Comparison of ENCODE assay signal across 8 mouse cellular contexts in genomic region chr13:111788882-111789281, GRCm38 (mm10). TPM values are rescaled to one million over a fixed set of nuclear protein-coding genes. Genes with fewer than 3 reads are reported as not detected.
DNase-seq lines count a peak whose midpoint lies in the region; ATAC-seq and TF ChIP-seq lines count a peak whose summit lies in the region.

No protein-coding gene starts in this region.

- peaks cover 20% of the 10 kb centered on the region for H3K79me2 ChIP-seq in heart, adult 2 months (replicated peaks; ENCODE audit: control insufficient read depth, insufficient read depth, low read length)

- 23% methylated on average over 9 of the region's 9 CpGs for WGBS in heart, adult 2 months
- 29% methylated on average over 9 of the region's 9 CpGs for WGBS in lung, postnatal 0 days
- WGBS in intestine, embryonic 16.5 days = 55% methylated on average over 9 of the region's 9 CpGs
- WGBS in neural tube, embryonic 15.5 days = 72% methylated on average over 9 of the region's 9 CpGs

- no peaks in the 10 kb centered on the region for H3K27me3 ChIP-seq in heart, adult 2 months (ENCODE audit: control insufficient read depth, insufficient read depth, low read length)
- H3K27me3 ChIP-seq in lung, postnatal 0 days (replicated peaks; ENCODE audit: insufficient read depth, low read length) = no peaks in the 10 kb centered on the region
- no peaks in the 10 kb centered on the region for H3K27me3 ChIP-seq in intestine, embryonic 16.5 days (replicated peaks; ENCODE audit: control insufficient read depth, insufficient read depth, low read length)
- no peaks in the 10 kb centered on the region for H3K27me3 ChIP-seq in neural tube, embryonic 15.5 days (replicated peaks)

- H3K4me2 ChIP-seq in lung, postnatal 0 days (replicated peaks; ENCODE audit: low read depth, low read length) = peak overlapping the region; percentile 42
- peak overlapping the region; percentile 32 for H3K4me2 ChIP-seq in intestine, embryonic 16.5 days (ENCODE audit: low read depth, low read length)
- no peak overlapping the region for H3K4me2 ChIP-seq in neural tube, embryonic 15.5 days

- H3K9me3 ChIP-seq in lung, postnatal 0 days (ENCODE audit: low read length) = no peaks in the 10 kb centered on the region
- no peaks in the 10 kb centered on the region for H3K9me3 ChIP-seq in intestine, embryonic 16.5 days (ENCODE audit: control insufficient read depth, low read length)
- H3K9me3 ChIP-seq in neural tube, embryonic 15.5 days (replicated peaks) = no peaks in the 10 kb centered on the region

- peak; percentile 11; the same call in 1 of the 2 replicates for ATAC-seq in lung, postnatal 0 days
- peak; percentile 11; the same call in 1 of the 2 replicates for ATAC-seq in intestine, embryonic 16.5 days
- 0 out of 2 replicates have a peak, but pooled peaks have one; percentile 15 for ATAC-seq in neural tube, embryonic 15.5 days (ENCODE audit: low FRiP score)

- H3K9ac ChIP-seq in heart, adult 2 months (ENCODE audit: low read depth, low read length) = peak overlapping the region; percentile 48
- no peak overlapping the region for H3K9ac ChIP-seq in lung, postnatal 0 days (replicated peaks; ENCODE audit: low read depth)
- H3K9ac ChIP-seq in intestine, embryonic 16.5 days (ENCODE audit: low read depth, low read length) = 0 out of 2 replicates have a peak overlapping the region, but pooled peaks have one; percentile 51
- no peak overlapping the region for H3K9ac ChIP-seq in neural tube, embryonic 15.5 days (replicated peaks)

- H3K4me1 ChIP-seq in heart, adult 2 months (ENCODE audit: control insufficient read depth, insufficient read depth, low read length) = peaks cover 39% of the 10 kb centered on the region
- peaks cover 28% of the 10 kb centered on the region for H3K4me1 ChIP-seq in lung, postnatal 0 days (ENCODE audit: insufficient read depth, low read depth, low read length)
- peaks cover 64% of the 10 kb centered on the region for H3K4me1 ChIP-seq in intestine, embryonic 16.5 days (ENCODE audit: control insufficient read depth, insufficient read depth, low read length)
- H3K4me1 ChIP-seq in neural tube, embryonic 15.5 days = peaks cover 60% of the 10 kb centered on the region

- H3K4me3 ChIP-seq in heart, adult 2 months = peak overlapping the region; percentile 29; the same call in 1 of the 2 replicates
- H3K4me3 ChIP-seq in lung, postnatal 0 days (ENCODE audit: low read depth, low read length) = 0 out of 2 replicates have a peak overlapping the region, but pooled peaks have one; percentile 6
- H3K4me3 ChIP-seq in intestine, embryonic 16.5 days (ENCODE audit: low read length) = no peak overlapping the region; the same call in 1 of the 2 replicates
- no peak overlapping the region for H3K4me3 ChIP-seq in neural tube, embryonic 15.5 days (replicated peaks)

- no peak for DNase-seq in heart, adult 2 months
- no peak for DNase-seq in heart, postnatal 14 days
- no peak for DNase-seq in lung, postnatal 0 days (ENCODE audit: low spot score)
- no peak for DNase-seq in lung, postnatal 14 days
- no peak for DNase-seq in retina, postnatal 1 day
- no peak for DNase-seq in urinary bladder, adult 18-20 months (ENCODE audit: low spot score in 2 of 2)

- no peak for TF ChIP-seq EP300 in heart, adult 2 months (IDR thresholded peaks at IDR 0.05; ENCODE audit: insufficient read depth, low read depth, low read length)
- no peak for TF ChIP-seq EP300 in lung, postnatal 0 days (IDR thresholded peaks at IDR 0.05)

- TF ChIP-seq POLR2A in heart, adult 2 months (IDR thresholded peaks at IDR 0.05; ENCODE audit: insufficient read depth, low read depth, low read length) = no peak

- H3K36me3 ChIP-seq in heart, adult 2 months (ENCODE audit: control insufficient read depth, insufficient read depth, low read length) = peaks cover 8% of the 10 kb centered on the region; the same call in 1 of the 2 replicates
- no peaks in the 10 kb centered on the region for H3K36me3 ChIP-seq in lung, postnatal 0 days (ENCODE audit: insufficient read depth, low read length)
- H3K36me3 ChIP-seq in intestine, embryonic 16.5 days (ENCODE audit: control insufficient read depth, insufficient read depth, low read length) = no peaks in the 10 kb centered on the region
- no peaks in the 10 kb centered on the region for H3K36me3 ChIP-seq in neural tube, embryonic 15.5 days

- H3K27ac ChIP-seq in heart, adult 2 months = peak overlapping the region; percentile 73
- peak overlapping the region; percentile 16; the same call in 1 of the 2 replicates for H3K27ac ChIP-seq in lung, postnatal 0 days (ENCODE audit: low read length)
- peak overlapping the region; percentile 56 for H3K27ac ChIP-seq in intestine, embryonic 16.5 days (ENCODE audit: low read length)
- H3K27ac ChIP-seq in neural tube, embryonic 15.5 days (replicated peaks) = 0 out of 2 replicates have a peak overlapping the region, but pooled peaks have one; percentile 24

- intact Hi-C loops in heart, adult 2 months (cut with DNase I) = loop anchor here (1.0 to 5.0 kb wide), 4 partner anchors 18 to 470 kb away; no protein-coding TSS in a partner anchor
- intact Hi-C loops in heart, postnatal 14 days (cut with DNase I) = loop anchor here (1.0 to 2.0 kb wide), 3 partner anchors 14 to 470 kb away; no protein-coding TSS in a partner anchor

- peak; percentile 24 for TF ChIP-seq CTCF in heart, adult 2 months (IDR thresholded peaks at IDR 0.05)
- TF ChIP-seq CTCF in lung, postnatal 0 days (IDR thresholded peaks at IDR 0.05) = no peak

RNA-seq across cellular contexts. Expression of gene Map3k1, which starts 19.9 kb away (rescaled TPM):
- 10 to 100 TPM; 15.2 to 24.6 TPM for total RNA-seq in heart, adult 2 months (2021)
- 10.7 and 14.0 TPM in 2 replicates for polyA plus RNA-seq in heart, adult 2 months (2012; rRNA removed)
- 10 to 100 TPM; 27.8 to 30.0 TPM for total RNA-seq in heart, postnatal 14 days (2021)
- polyA plus RNA-seq in lung, postnatal 0 days (2015; fragmentation: Nextera tagmentation; extraction: Ambion mirVana) = 16.6 and 18.0 TPM in 2 replicates
- polyA plus RNA-seq in intestine, embryonic 16.5 days (2015; fragmentation: Nextera tagmentation; extraction: Ambion mirVana) = 20.5 and 21.8 TPM in 2 replicates
- 9.8 and 11.4 TPM in 2 replicates for polyA plus RNA-seq in neural tube, embryonic 15.5 days (2015; fragmentation: Nextera tagmentation; extraction: Ambion mirVana)

Comparison
In these comparisons a context has a peak if more than half of its experiments do, and no peak if none do; other contexts are left out.
1. H3K27ac ChIP-seq: peak in every context shown above with its lines; median percentile 73 in heart, adult 2 months; 56 in intestine, embryonic 16.5 days; 24 in neural tube, embryonic 15.5 days; 16 in lung, postnatal 0 days.
2. H3K4me3 ChIP-seq: peak in heart, adult 2 months (single experiment) and lung, postnatal 0 days (single experiment); none in intestine, embryonic 16.5 days (single experiment) and neural tube, embryonic 15.5 days (single experiment).
3. H3K9ac ChIP-seq: peak in heart, adult 2 months (single experiment) and intestine, embryonic 16.5 days (single experiment); none in lung, postnatal 0 days (single experiment) and neural tube, embryonic 15.5 days (single experiment).
4. Peak in every context shown above with its lines, with median percentiles within 50 percentile points of each other: ATAC-seq.